Mouse (Mus musculus) stomach, embryonic 15.5 days (tissue): ENCODE measurements around the gene Glul. TPM values are rescaled to one million over a fixed set of nuclear protein-coding genes. Genes with fewer than 3 reads are reported as not detected.
A peak's percentile ranks its signal among the peaks of the same experiment; 100 is the strongest.

Experiments
- ATAC-seq: fragments of 200-750 bp; cut with Nextera tagmentation; 2 replicates; pipeline ENCODE4 v1.8.0; 2017; ENCODE audit warnings: low read depth, moderate number of reproducible peaks, moderate TSS enrichment; ENCODE audit not compliant: insufficient read depth, low FRiP score
- H3K27ac ChIP-seq: fragments of 300-500 bp; sonication (generic); 2 replicates; pipeline ENCODE4 v1.5.1; 2015; ENCODE audit warnings: mild to moderate bottlenecking, inconsistent platforms
- H3K27me3 ChIP-seq: fragments of 300-500 bp; sonication (generic); replicated peaks from 2 replicates; pipeline ENCODE4 v1.6.1; 2015; ENCODE audit warnings: inconsistent platforms
- H3K36me3 ChIP-seq: fragments of 300-500 bp; sonication (generic); 2 replicates; pipeline ENCODE4 v1.6.1; 2015; ENCODE audit warnings: inconsistent platforms
- H3K4me1 ChIP-seq: fragments of 300-500 bp; sonication (generic); 2 replicates; pipeline ENCODE4 v1.6.1; 2015; ENCODE audit warnings: inconsistent platforms
- H3K4me2 ChIP-seq: fragments of 300-500 bp; sonication (generic); 2 replicates; pipeline ENCODE4 v1.6.1; 2015; ENCODE audit warnings: mild to moderate bottlenecking, inconsistent platforms
- H3K4me3 ChIP-seq: fragments of 300-500 bp; sonication (generic); replicated peaks from 2 replicates; pipeline ENCODE4 v1.5.1; 2015; ENCODE audit warnings: inconsistent platforms
- H3K9ac ChIP-seq: fragments of 300-500 bp; sonication (generic); 2 replicates; pipeline ENCODE4 v1.6.1; 2015; ENCODE audit warnings: inconsistent platforms
- H3K9me3 ChIP-seq: fragments of 300-500 bp; sonication (generic); 2 replicates; pipeline ENCODE4 v1.6.1; 2016; ENCODE audit warnings: inconsistent platforms
- WGBS: fragments of 180-500 bp; shearing (Covaris S2); methylation state at CpG from one replicate; pipeline ENCODE4 v1.1.7; 2015; 5-methylcytosine and 5-hydroxymethylcytosine counted together
- microRNA-seq: library from miRNA; unstranded; fragments of <30 nt; microRNA quantifications from one replicate; pipeline ENCODE4, GENCODE M21; 2016
- polyA plus RNA-seq: library from polyadenylated mRNA; unstranded; fragments of >200 nt; fragmentation: Nextera tagmentation; extraction: Ambion mirVana; gene quantifications from 2 replicates; pipeline ENCODE4 v1.2.1, GENCODE M21; 2015

Gene Glul
- polyA plus RNA-seq, 1 experiment from 2014 or later: 124 TPM

- no peak overlapping the region for H3K27ac ChIP-seq
- H3K9me3 ChIP-seq: no peaks in the 10 kb centered on the region
- no peak overlapping the region for H3K4me2 ChIP-seq
- H3K27me3 ChIP-seq: no peaks in the 10 kb centered on the region
- H3K4me1 ChIP-seq: no peaks in the 10 kb centered on the region
- ATAC-seq: no peak
- no peak overlapping the region for H3K9ac ChIP-seq
- H3K4me3 ChIP-seq: no peak overlapping the region
- H3K36me3 ChIP-seq: no peaks in the 10 kb centered on the region
- 56% methylated on average over 7 of the region's 7 CpGs for WGBS
These were observed 47.2 kb downstream of the Glul start for GRCm38 (mm10) chr1:153946971-153947370.

GRCm38 (mm10) chr1:153947837-153948236, 48.1 kb downstream of the Glul start:
- WGBS: 94% methylated on average over 6 of the region's 6 CpGs
- H3K9ac ChIP-seq: no peak overlapping the region
- H3K4me2 ChIP-seq: no peak overlapping the region
- no peak overlapping the region for H3K27ac ChIP-seq
- no peaks in the 10 kb centered on the region for H3K4me1 ChIP-seq
- H3K36me3 ChIP-seq: no peaks in the 10 kb centered on the region
- no peak for ATAC-seq
- no peaks in the 10 kb centered on the region for H3K27me3 ChIP-seq
- H3K9me3 ChIP-seq: no peaks in the 10 kb centered on the region
- no peak overlapping the region for H3K4me3 ChIP-seq

- WGBS: 79% methylated on average over 9 of the region's 9 CpGs
These were observed 53.5 kb downstream of the Glul start for GRCm38 (mm10) chr1:153953232-153953631.

GRCm38 (mm10) chr1:153953797-153954196, 54.1 kb downstream of the Glul start:
- H3K4me1 ChIP-seq: no peaks in the 10 kb centered on the region
- no peak for ATAC-seq
- H3K9me3 ChIP-seq: no peaks in the 10 kb centered on the region
- H3K4me3 ChIP-seq: no peak overlapping the region
- no peak overlapping the region for H3K9ac ChIP-seq
- WGBS: 77% methylated on average over 6 of the region's 6 CpGs
- no peaks in the 10 kb centered on the region for H3K27me3 ChIP-seq
- H3K36me3 ChIP-seq: no peaks in the 10 kb centered on the region
- H3K4me2 ChIP-seq: no peak overlapping the region
- no peak overlapping the region for H3K27ac ChIP-seq

More at GRCm38 (mm10) chr1:153953232-153953631, 53.5 kb downstream of the Glul start:
- H3K9ac ChIP-seq: no peak overlapping the region
- no peak overlapping the region for H3K27ac ChIP-seq
- no peaks in the 10 kb centered on the region for H3K4me1 ChIP-seq
- H3K4me3 ChIP-seq: no peak overlapping the region
- no peaks in the 10 kb centered on the region for H3K9me3 ChIP-seq
- H3K36me3 ChIP-seq: no peaks in the 10 kb centered on the region
- no peak for ATAC-seq
- H3K4me2 ChIP-seq: no peak overlapping the region
- H3K27me3 ChIP-seq: no peaks in the 10 kb centered on the region

GRCm38 (mm10) chr1:153957850-153958249, 58.1 kb downstream of the Glul start:
- Histone ChIP-seq H3K4me3 (no peak overlapping the region), H3K4me1 (no peaks in the 10 kb centered on the region), H3K9ac (no peak overlapping the region), H3K4me2 (no peak overlapping the region), H3K9me3 (no peaks in the 10 kb centered on the region), H3K27ac (no peak overlapping the region), H3K27me3 (no peaks in the 10 kb centered on the region), H3K36me3 (no peaks in the 10 kb centered on the region)
- peak; percentile 66 for ATAC-seq
- 35% methylated on average over 1 of the region's 1 CpGs for WGBS

Small RNAs within 50 kb of the gene (microRNA-seq; reads per million reads assigned to microRNA genes)
- 13.7 reads per million, percentile 29 among the genes with 10 or more reads in this experiment for gene Mir8114

Other genes starting within 250 kb of the Glul start
- 0.34 and 0.41 TPM in 2 replicates for gene Rgs8, start 246.9 kb upstream of the Glul start, polyA plus RNA-seq
- gene Rgs16, start 159.6 kb upstream of the Glul start, polyA plus RNA-seq: 4.5 and 5.1 TPM in 2 replicates
- gene Rnasel, start 150.5 kb upstream of the Glul start, polyA plus RNA-seq: 13.8 and 15.5 TPM in 2 replicates
- gene Rgsl1, start 55.8 kb upstream of the Glul start, polyA plus RNA-seq: 0.08 and 0.15 TPM in 2 replicates
- gene Teddm1b, start 25.6 kb upstream of the Glul start, polyA plus RNA-seq: 0.17 and 0.26 TPM in 2 replicates
- gene Teddm1a, start 8.2 kb upstream of the Glul start, polyA plus RNA-seq: not detected in 2 replicates
- 0.64 and 0.72 TPM in 2 replicates for gene Teddm2, start 284 bp downstream of the Glul start, polyA plus RNA-seq